Mouse (Mus musculus) lung, postnatal 36 days (tissue): ENCODE measurements around the gene Wnt7b.

ENCODE experiments used
- DNase-seq: peaks from one replicate; pipeline ENCODE4 v3.0.0; 2022; ENCODE audit warnings: mixed read lengths

Wnt7b gene

GRCm38 (mm10) chr15:85505118-85505925 is 77.0 kb downstream of the Wnt7b start:
- DNase-seq = peak; percentile 52

GRCm38 (mm10) chr15:85503127-85503526 is 79.1 kb downstream of the Wnt7b start, which contains the start of gene 7530416G11Rik:
Gene 7530416G11Rik (minus strand): TSS chr15:85503227.
- no peak for DNase-seq

GRCm38 (mm10) chr15:85500267-85500666 is 82.0 kb downstream of the Wnt7b start:
- no peak for DNase-seq

- DNase-seq = no peak
Measured at GRCm38 (mm10) chr15:85497981-85498475, 84.2 kb downstream of the Wnt7b start.

- no peak for DNase-seq
Measured at GRCm38 (mm10) chr15:85497548-85497947, 84.7 kb downstream of the Wnt7b start.

GRCm38 (mm10) chr15:85494163-85494621 is 88.1 kb downstream of the Wnt7b start:
- DNase-seq = no peak

DNA sequence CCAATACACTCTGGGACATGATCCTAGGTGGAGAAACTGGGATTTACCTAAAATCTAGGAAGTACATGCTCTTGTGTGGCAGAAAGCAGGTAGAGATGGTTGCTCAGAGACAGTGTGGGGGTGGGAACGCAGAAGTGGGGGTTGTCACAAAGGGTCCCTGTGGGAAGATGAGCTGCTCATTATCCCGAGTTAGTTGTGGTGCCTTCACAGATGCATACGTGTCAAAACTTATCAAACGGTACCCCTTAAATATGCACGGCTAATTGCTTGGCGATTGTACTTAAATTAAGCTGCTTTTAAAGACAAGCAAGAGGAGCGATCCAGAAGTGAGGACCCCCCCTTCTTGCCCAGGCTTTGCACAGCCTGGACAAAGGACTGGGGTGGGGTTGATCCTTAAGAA is 92.5 kb downstream of the Wnt7b start:
- no peak for DNase-seq

- no peak for DNase-seq
Measured at GRCm38 (mm10) chr15:85488900-85489299, 93.4 kb downstream of the Wnt7b start.
